Mouse (Mus musculus): ENCODE measurements around the gene Slitrk2.

The Slitrk2 gene

DNA sequence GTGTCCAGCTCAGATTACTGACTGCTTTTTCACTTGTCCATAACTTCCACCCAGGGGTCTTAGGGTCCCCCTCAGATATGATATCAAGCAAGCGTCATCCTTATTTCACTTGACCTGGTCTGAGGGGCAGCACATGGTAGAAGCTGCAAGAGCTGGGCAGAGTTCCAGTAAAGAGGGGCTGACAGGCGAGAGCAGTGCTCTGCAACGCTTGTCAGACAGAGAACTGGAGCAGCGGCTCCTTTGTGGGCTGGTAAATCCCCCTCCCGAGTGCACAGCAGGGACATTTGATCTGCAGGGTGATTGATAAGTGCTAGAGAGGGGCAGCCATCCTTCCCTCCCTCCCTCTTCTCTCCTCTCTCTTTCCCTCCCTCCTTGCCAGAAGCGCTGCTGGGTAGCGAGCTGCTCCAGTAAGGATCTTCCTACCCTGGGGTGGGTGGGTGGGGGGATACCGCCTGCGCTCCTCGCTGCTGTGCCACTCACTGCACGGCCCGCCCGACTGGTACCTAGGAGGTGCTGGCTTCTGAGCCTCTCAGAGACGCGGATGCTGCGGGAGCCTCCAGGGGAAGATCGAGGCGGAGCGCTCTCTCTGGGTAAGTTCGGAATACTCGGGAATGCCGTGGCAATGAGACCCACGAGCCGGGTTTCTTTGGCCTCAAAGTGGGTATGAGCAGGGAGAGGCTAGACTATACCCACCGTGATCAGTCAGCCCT, at the start of gene Slitrk2:
Gene Slitrk2, plus strand, starts transcription at position 408 of the 710 bp plus-strand sequence.
- CTCF ChIA-PET: no interaction called here

DNA sequence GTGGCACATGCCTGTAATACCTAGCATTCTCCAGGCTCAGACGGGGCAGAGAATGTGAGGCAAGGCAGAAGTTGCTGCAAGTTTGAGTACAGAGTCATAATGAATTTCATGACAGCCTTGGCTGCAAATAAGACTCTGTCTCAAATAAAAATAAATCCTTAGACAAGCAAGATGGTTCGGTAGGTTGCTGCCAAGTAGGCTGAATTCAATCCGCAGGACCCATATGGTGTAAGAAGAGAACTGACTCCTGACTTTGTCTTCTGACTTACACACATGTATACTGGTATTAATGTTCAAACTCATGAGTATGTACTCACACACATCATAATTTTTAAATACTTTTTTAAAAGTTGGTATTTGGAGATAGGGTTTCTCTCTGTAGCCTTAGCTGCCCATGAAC, 43.6 kb upstream of the Slitrk2 start:
- CTCF ChIA-PET: no interaction called here

GRCm38 (mm10) chrX:66652455-66653144, 3.5 kb downstream of the Slitrk2 start:
- CTCF ChIA-PET: no interaction called here

DNA sequence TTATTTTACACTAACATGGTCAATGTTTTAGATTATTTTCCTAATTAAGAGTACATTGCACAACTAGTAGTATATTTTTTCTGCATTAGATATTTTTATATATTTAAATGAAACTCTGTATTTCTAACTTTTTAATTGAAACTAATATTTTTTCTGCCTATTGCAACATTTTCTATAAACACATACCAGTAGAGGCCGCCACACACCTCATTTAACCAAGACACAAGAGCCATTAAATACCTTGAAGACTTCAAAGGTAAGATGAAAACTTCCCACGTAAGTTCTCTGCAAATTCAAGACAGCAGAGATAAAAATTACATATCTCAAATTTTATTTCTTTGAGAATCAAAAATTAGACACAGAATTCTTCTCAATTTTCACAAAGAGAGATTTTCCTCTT, 8.2 kb downstream of the Slitrk2 start:
- CTCF ChIA-PET: no interaction called here

DNA sequence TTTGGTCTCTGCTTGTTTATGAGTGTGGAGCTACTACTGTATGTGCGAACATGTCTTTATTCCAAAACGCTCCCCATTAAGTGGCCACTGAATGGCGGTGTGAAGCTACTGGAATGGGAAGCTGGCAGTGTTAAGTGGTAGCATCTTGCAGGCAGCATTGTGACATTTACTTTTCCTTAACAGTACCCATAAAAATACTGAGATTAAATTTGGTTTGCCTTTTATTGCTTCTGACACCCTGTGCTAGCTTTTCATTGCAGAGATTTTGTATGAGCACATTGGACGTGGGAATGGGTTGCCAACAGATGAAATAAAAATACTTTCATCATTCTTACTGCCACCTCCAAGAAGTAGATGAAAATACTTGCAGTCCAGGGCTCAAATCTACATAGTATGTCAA, 27.8 kb downstream of the Slitrk2 start:
- CTCF ChIA-PET: no interaction called here

DNA sequence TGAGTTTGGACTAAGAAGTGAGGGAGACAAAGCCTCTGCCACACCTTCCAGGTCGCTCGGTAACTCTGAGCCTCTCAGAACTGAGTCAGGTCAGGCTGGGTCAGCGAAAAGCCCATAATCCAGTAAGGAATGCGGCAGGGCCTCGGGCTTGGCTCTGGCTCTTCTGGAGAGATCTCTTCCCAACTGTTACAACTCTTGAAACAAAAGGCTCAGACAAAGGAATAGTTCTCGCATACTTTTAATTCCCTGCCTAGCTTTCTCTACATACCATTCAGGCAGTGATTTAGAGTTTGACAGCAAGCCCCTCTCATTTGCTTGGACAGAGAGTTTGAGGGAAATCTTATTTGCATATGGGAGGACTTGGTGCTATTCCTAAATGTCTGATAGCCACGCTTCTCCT, 29.5 kb downstream of the Slitrk2 start:
- CTCF ChIA-PET: no interaction called here

Data from spleen, embryonic (tissue).